Mouse (Mus musculus): ENCODE measurements around the gene Gm17949.
A peak's percentile ranks its signal among the peaks of the same experiment; 100 is the strongest.

The Gm17949 gene

GRCm38 (mm10) chr17:57041554-57041953, 30.3 kb downstream of the Gm17949 start, which contains the start of gene Slc25a41:
Gene Slc25a41, minus strand, starts transcription at chr17:57041654.
- DNase-seq (ENCODE audit: extremely low read depth, low read depth): no peak

DNA sequence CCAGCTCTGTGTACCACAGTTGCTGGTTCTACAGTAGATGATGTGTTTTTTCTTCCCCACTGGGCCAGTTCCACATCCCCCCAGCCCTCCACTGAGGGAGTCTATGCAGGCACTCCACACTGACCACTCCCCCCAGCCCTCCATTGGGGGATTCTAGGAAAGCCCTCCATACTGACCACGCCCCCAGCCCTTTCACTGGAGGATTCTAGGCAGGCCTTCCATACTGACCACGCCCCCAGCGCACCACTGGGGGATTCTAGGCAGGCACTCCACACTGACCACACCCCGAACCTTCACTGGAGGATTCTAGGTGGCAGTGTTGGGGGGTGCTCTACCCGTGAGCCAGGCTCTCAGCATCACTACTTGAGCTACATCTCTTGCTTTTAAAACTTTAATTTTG, 36.1 kb downstream of the Gm17949 start:
- DNase-seq (ENCODE audit: extremely low read depth, low read depth): no peak

- no peak for DNase-seq (ENCODE audit: extremely low read depth, low read depth)
Observed at GRCm38 (mm10) chr17:57048816-57049215, 37.5 kb downstream of the Gm17949 start.

DNA sequence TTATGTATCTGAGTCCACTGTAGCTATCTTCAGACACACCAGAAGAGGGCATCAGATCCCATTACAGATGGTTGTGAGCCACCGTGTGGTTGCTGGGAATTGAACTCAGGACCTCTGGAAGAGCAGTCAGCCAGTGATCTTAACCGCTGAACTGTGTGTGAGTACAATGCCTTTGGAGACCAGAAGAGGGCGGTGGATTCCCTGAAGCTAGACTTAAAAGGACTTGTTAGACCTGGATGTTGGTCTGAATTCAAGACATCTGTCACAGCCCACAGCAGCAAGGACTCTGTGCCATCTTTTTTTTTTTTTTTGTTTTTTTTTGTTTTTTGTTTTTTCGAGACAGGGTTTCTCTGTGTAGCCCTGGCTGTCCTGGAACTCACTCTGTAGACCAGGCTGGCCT, 40.4 kb downstream of the Gm17949 start:
- DNase-seq (ENCODE audit: extremely low read depth, low read depth): peak; percentile 47

GRCm38 (mm10) chr17:57056246-57056645, 45.0 kb downstream of the Gm17949 start:
- no peak for DNase-seq (ENCODE audit: extremely low read depth, low read depth)

- DNase-seq (ENCODE audit: extremely low read depth, low read depth): no peak
Observed at GRCm38 (mm10) chr17:57058891-57059485, 47.7 kb downstream of the Gm17949 start, which contains the start of gene Crb3. Gene Crb3, plus strand, starts transcription at chr17:57059105.

GRCm38 (mm10) chr17:57059486-57059977, 48.3 kb downstream of the Gm17949 start, which contains the start of gene Slc25a23:
Gene Slc25a23, minus strand, starts transcription at chr17:57059863.
- DNase-seq (ENCODE audit: extremely low read depth, low read depth): no peak

GRCm38 (mm10) chr17:57060231-57060801, 49.0 kb downstream of the Gm17949 start:
- peak; percentile 90 for DNase-seq (ENCODE audit: extremely low read depth, low read depth)

DNA sequence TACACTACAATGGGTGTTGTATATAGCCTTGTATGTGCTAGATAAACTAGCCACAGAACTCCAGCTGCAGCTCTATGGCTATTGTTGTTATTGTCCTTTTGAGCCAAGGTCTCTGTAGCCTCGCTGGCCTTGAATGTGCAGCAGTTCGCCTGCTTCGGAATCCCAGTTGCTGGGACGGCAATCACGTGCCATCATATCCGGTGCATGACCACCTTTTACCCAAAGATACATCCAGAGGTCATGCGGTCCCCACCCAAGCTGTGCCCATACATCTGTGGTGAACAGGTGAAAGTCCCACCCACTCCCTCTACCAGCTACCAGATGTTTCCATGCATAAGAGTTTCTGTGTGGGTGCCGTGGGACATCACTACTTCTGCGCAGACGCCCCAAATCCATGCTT, 49.8 kb downstream of the Gm17949 start:
- DNase-seq (ENCODE audit: extremely low read depth, low read depth): no peak

- no peak for DNase-seq (ENCODE audit: extremely low read depth, low read depth)
Observed at GRCm38 (mm10) chr17:57062011-57062521, 50.8 kb downstream of the Gm17949 start.

- DNase-seq (ENCODE audit: extremely low read depth, low read depth): no peak
Observed at GRCm38 (mm10) chr17:57062548-57062947, 51.3 kb downstream of the Gm17949 start.

- no peak for DNase-seq (ENCODE audit: extremely low read depth, low read depth)
Observed at GRCm38 (mm10) chr17:57063031-57063430, 51.8 kb downstream of the Gm17949 start.

GRCm38 (mm10) chr17:57066908-57067307, 55.6 kb downstream of the Gm17949 start:
- no peak for DNase-seq (ENCODE audit: extremely low read depth, low read depth)

- no peak for DNase-seq (ENCODE audit: extremely low read depth, low read depth)
Observed at GRCm38 (mm10) chr17:57070272-57070671, 59.0 kb downstream of the Gm17949 start.

GRCm38 (mm10) chr17:57070699-57071098, 59.4 kb downstream of the Gm17949 start:
- DNase-seq (ENCODE audit: extremely low read depth, low read depth): no peak

Data from MEL-GATA-1-ER (cell line).